Mouse (Mus musculus) embryonic facial prominence, embryonic 14.5 days (tissue): Measurements from ENCODE around the gene Lrrc3c. TPM values are rescaled to one million over a fixed set of nuclear protein-coding genes. Genes with fewer than 3 reads are reported as not detected.

Source experiments
- ATAC-seq: fragments of 200-750 bp; cut with Nextera tagmentation; 2 replicates; pipeline ENCODE4 v1.8.0; 2017; ENCODE audit warnings: low read depth, moderate number of reproducible peaks, moderate TSS enrichment
- DNase-seq: peaks from one replicate; pipeline ENCODE4 v3.0.0-alpha.2; 2015; ENCODE audit warnings: low spot score
- H3K27ac ChIP-seq: fragments of 300-500 bp; sonication (generic); replicated peaks from 2 replicates; pipeline ENCODE4 v1.5.1; 2014; ENCODE audit warnings: low read depth, mild to moderate bottlenecking, low read length, moderate library complexity
- H3K27me3 ChIP-seq: fragments of 300-500 bp; sonication (generic); replicated peaks from 2 replicates; pipeline ENCODE4 v1.6.1; 2014; ENCODE audit warnings: low read length; ENCODE audit not compliant: control insufficient read depth, insufficient read depth
- H3K36me3 ChIP-seq: fragments of 300-500 bp; sonication (generic); 2 replicates; pipeline ENCODE4 v1.6.1; 2014; ENCODE audit warnings: low read length, mixed read lengths; ENCODE audit not compliant: control insufficient read depth, insufficient read depth
- H3K4me1 ChIP-seq: fragments of 300-500 bp; sonication (generic); 2 replicates; pipeline ENCODE4 v1.6.1; 2014; ENCODE audit warnings: antibody characterized with exemption, low read length; ENCODE audit not compliant: control insufficient read depth, insufficient read depth
- H3K4me2 ChIP-seq: fragments of 300-500 bp; sonication (generic); 2 replicates; pipeline ENCODE4 v1.6.1; 2014; ENCODE audit warnings: low read depth, mild to moderate bottlenecking, low read length, moderate library complexity, mixed read lengths
- H3K4me3 ChIP-seq: fragments of 300-500 bp; sonication (generic); 2 replicates; pipeline ENCODE4 v1.5.1; 2014; ENCODE audit warnings: low read depth, mild to moderate bottlenecking, low read length
- H3K9ac ChIP-seq: fragments of 300-500 bp; sonication (generic); 2 replicates; pipeline ENCODE4 v1.6.1; 2014; ENCODE audit warnings: low read depth, mild to moderate bottlenecking, low read length, moderate library complexity, mixed read lengths
- H3K9me3 ChIP-seq: fragments of 300-500 bp; sonication (generic); 2 replicates; pipeline ENCODE4 v1.6.1; 2016; ENCODE audit warnings: low read length; ENCODE audit not compliant: control insufficient read depth
- WGBS: fragments of 180-500 bp; shearing (Covaris S2); extraction: QIAGEN DNeasy Blood & Tissue Kit; methylation state at CpG from one replicate; pipeline ENCODE4 v1.1.7; 2014; 5-methylcytosine and 5-hydroxymethylcytosine counted together
- polyA plus RNA-seq: library from polyadenylated mRNA; unstranded; fragments of >200 nt; fragmentation: Nextera tagmentation; extraction: Ambion mirVana; gene quantifications from 2 replicates; pipeline ENCODE4 v1.2.1, GENCODE M21; 2014

Lrrc3c gene
- not detected in 2 replicates for polyA plus RNA-seq

GRCm38 (mm10) chr11:98597991-98598390 lies at the start of gene Lrrc3c:
Gene Lrrc3c, plus strand, starts transcription at chr11:98598291.
- Histone ChIP-seq H3K4me1 (no peaks in the 10 kb centered on the region), H3K36me3 (no peaks in the 10 kb centered on the region), H3K27me3 (peaks cover 11% of the 10 kb centered on the region), H3K27ac (no peak within 1 kb of the TSS), H3K4me3 (no peak within 1 kb of the TSS), H3K4me2 (no peak within 1 kb of the TSS), H3K9me3 (no peaks in the 10 kb centered on the region), H3K9ac (no peak within 1 kb of the TSS)
- 77% methylated on average over 8 of the region's 8 CpGs for WGBS
- ATAC-seq (no peak), DNase-seq (no peak)

- Histone ChIP-seq H3K4me2 (no peak overlapping the region), H3K27me3 (peaks cover 52% of the 10 kb centered on the region), H3K36me3 (no peaks in the 10 kb centered on the region), H3K4me1 (peaks cover 12% of the 10 kb centered on the region; the same call in 1 of the 2 replicates), H3K9ac (no peak overlapping the region), H3K9me3 (no peaks in the 10 kb centered on the region), H3K27ac (no peak overlapping the region), H3K4me3 (no peak overlapping the region)
- no peak for DNase-seq
- 70% methylated on average over 4 of the region's 4 CpGs for WGBS
- no peak for ATAC-seq
Measured at GRCm38 (mm10) chr11:98549363-98549762, 48.7 kb upstream of the Lrrc3c start.

DNA sequence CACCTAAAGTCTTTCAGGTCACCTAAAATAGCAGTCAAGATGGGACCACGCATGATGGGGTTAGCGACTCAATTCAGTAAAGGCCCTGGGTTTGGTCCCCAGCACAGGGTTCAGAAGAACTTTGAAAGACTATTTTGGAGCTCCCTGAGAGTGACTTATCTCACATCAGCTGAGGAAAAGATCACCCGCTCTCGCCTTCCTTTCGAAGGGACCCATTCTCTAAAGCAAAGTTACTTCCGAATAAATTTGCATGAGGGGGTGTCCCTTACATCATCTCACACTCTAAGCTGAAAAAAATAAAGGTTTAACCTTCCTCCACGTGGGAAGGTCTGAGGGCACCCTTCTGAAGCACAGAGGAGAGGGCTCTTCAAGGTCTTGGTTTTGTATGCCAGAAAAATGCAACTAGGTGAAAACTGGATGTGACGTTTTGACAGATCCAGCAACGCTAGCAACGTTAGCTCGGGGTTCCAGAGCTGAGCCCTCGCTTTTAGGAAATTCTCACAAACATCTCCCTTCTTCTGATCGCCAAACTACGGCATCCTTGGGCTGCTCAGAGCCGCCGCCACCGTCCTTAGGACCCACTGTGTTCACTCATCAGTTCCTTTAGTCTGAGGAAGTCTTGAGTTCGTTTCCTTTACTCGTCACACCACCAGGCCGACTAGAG lies 47.6 kb upstream of the Lrrc3c start:
- no peak for DNase-seq
- peaks cover 9% of the 10 kb centered on the region; the same call in 1 of the 2 replicates for H3K4me1 ChIP-seq
- H3K9me3 ChIP-seq = no peaks in the 10 kb centered on the region
- no peak overlapping the region for H3K27ac ChIP-seq
- WGBS = 21% methylated on average over 20 of the region's 20 CpGs
- peak overlapping the region; percentile 68 for H3K4me3 ChIP-seq
- peak overlapping the region; percentile 65 for H3K9ac ChIP-seq
- no peak for ATAC-seq
- peaks cover 48% of the 10 kb centered on the region for H3K27me3 ChIP-seq
- H3K4me2 ChIP-seq = peak overlapping the region; percentile 80
- no peaks in the 10 kb centered on the region for H3K36me3 ChIP-seq

- 2% methylated on average over 43 of the region's 51 CpGs for WGBS
- no peaks in the 10 kb centered on the region for H3K36me3 ChIP-seq
- DNase-seq = peak; percentile 95
- peak within 1 kb of the TSS; percentile 68 for H3K4me3 ChIP-seq
- H3K27ac ChIP-seq = 0 out of 2 replicates have a peak within 1 kb of the TSS, but pooled peaks have one; percentile 46
- peak; percentile 98 for ATAC-seq
- peak within 1 kb of the TSS; percentile 65 for H3K9ac ChIP-seq
- peak within 1 kb of the TSS; percentile 80 for H3K4me2 ChIP-seq
- H3K9me3 ChIP-seq = no peaks in the 10 kb centered on the region
- 0 out of 2 replicates have a peak, but pooled peaks cover 7% of the 10 kb centered on the region for H3K4me1 ChIP-seq
- H3K27me3 ChIP-seq = peaks cover 41% of the 10 kb centered on the region
Measured at GRCm38 (mm10) chr11:98550975-98551828, 46.9 kb upstream of the Lrrc3c start, which contains the start of gene Zpbp2. Gene Zpbp2, plus strand, starts transcription at chr11:98551097.

DNA sequence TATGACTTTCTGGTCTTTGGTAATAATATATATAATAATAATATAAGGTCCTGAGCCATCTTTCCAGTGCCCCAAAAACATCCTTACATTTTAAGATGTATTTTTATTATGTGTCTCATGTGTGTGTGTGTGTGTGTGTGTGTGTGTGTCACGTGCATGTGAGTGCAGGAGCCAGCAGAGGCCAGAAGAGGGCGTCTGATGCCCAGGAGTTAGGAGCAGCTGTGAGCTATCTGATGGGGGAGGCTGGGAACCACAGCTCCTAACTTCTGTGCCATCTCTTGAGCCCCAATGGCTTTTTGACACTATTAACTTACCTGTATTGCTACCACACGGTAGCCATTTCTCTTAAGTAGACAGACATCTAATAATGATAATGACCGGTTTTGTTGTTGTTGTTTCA lies 44.1 kb upstream of the Lrrc3c start:
- H3K27me3 ChIP-seq = peaks cover 20% of the 10 kb centered on the region
- no peak overlapping the region for H3K9ac ChIP-seq
- H3K36me3 ChIP-seq = no peaks in the 10 kb centered on the region
- DNase-seq = no peak
- H3K4me3 ChIP-seq = no peak overlapping the region
- 0 out of 2 replicates have a peak, but pooled peaks cover 7% of the 10 kb centered on the region for H3K4me1 ChIP-seq
- no peak overlapping the region for H3K4me2 ChIP-seq
- H3K9me3 ChIP-seq = no peaks in the 10 kb centered on the region
- no peak overlapping the region for H3K27ac ChIP-seq
- ATAC-seq = no peak
- 87% methylated on average over 4 of the region's 4 CpGs for WGBS

DNA sequence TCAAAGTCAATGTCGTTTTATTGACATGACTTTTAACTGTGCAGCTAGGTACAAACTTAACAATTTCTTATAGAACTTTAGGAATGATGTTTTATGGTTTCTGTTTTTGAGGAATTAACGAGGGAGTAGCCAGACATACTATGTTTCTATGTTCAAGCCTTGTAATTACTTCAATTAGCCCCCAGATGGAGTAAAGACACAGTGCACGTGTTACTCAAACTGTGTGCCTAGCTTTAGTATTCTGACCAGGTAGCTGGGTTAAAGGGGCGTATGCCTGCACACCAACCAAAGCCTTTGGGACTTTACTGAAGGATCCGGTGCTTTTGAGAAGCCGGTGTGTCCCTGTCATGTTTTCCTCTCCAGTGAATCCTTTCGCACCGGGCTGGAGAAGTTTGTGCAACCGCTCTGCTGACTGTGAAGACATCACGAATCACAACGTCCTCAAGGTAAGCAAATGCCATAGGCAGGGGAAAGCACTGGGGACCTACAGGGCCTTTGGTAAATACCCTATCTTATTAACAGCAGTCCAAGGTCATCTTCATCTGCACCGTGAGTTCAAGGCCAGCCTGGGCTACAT lies 42.9 kb upstream of the Lrrc3c start:
- H3K4me1 ChIP-seq = 0 out of 2 replicates have a peak, but pooled peaks cover 7% of the 10 kb centered on the region
- H3K9me3 ChIP-seq = no peaks in the 10 kb centered on the region
- no peak overlapping the region for H3K27ac ChIP-seq
- no peak overlapping the region for H3K9ac ChIP-seq
- peaks cover 8% of the 10 kb centered on the region for H3K27me3 ChIP-seq
- WGBS = 69% methylated on average over 12 of the region's 12 CpGs
- no peak overlapping the region for H3K4me2 ChIP-seq
- DNase-seq (no peak), ATAC-seq (no peak)
- no peak overlapping the region for H3K4me3 ChIP-seq
- no peaks in the 10 kb centered on the region for H3K36me3 ChIP-seq

DNA sequence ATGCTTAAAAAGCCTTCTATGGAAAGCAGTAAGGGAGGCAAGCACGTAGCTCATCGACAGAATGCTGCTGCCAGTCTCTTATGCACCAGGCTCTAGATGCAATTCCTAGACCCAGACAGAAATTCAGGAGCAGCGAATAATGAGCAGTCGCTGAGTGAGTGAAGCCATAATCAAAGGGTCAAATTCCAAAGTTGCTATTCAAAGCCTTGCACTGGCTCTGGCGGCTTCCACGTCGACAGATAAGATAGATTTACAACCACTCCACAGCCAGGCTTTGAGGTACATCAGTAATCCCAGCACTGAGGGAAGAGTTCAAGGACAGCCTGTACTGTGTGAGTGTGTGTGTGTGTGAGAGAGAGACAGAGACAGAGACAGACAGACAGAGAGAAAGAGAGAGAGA lies 37.1 kb upstream of the Lrrc3c start:
- no peak overlapping the region for H3K27ac ChIP-seq
- WGBS = 32% methylated on average over 7 of the region's 7 CpGs
- DNase-seq (peak; percentile 31), ATAC-seq (no peak)
- H3K36me3 ChIP-seq = no peaks in the 10 kb centered on the region
- no peak overlapping the region for H3K4me2 ChIP-seq
- H3K27me3 ChIP-seq = peaks cover 7% of the 10 kb centered on the region; the same call in 1 of the 2 replicates
- H3K4me3 ChIP-seq = no peak overlapping the region
- H3K4me1 ChIP-seq = no peaks in the 10 kb centered on the region
- H3K9me3 ChIP-seq = no peaks in the 10 kb centered on the region
- no peak overlapping the region for H3K9ac ChIP-seq

GRCm38 (mm10) chr11:98563025-98563424 lies 35.1 kb upstream of the Lrrc3c start:
- Histone ChIP-seq H3K4me2 (no peak overlapping the region), H3K36me3 (no peaks in the 10 kb centered on the region), H3K27me3 (peaks cover 3% of the 10 kb centered on the region; the same call in 1 of the 2 replicates), H3K4me1 (no peaks in the 10 kb centered on the region), H3K4me3 (no peak overlapping the region), H3K27ac (no peak overlapping the region), H3K9me3 (no peaks in the 10 kb centered on the region), H3K9ac (no peak overlapping the region)
- 88% methylated on average over 3 of the region's 3 CpGs for WGBS
- DNase-seq (no peak), ATAC-seq (no peak)
